Mouse (Mus musculus): Measurements from ENCODE around the gene Cd81.

Gene Cd81

DNA sequence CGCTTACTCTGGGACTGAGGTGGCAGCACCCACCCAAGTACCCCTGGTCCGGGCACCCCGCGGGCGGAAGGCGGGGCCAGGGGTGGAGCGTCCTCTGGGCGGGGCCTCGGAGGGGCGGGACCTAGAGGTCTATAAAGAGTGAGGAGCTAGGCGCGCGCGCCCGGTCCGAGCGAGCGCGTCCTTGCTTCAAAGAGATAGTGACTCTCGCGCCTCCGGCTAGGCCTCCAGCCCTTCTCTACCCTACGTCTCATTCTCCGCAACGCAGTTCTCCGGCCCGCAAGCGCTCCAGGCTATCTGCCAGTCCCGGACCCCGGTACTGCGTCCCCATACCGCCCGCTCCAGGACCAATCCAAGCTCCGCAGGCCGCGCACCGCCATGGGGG is at the start of gene Cd81:
Gene Cd81, plus strand, starts transcription at position 114 of the 382 bp plus-strand sequence.
- peak; percentile 86 for DNase-seq (ENCODE audit: low spot score)

DNA sequence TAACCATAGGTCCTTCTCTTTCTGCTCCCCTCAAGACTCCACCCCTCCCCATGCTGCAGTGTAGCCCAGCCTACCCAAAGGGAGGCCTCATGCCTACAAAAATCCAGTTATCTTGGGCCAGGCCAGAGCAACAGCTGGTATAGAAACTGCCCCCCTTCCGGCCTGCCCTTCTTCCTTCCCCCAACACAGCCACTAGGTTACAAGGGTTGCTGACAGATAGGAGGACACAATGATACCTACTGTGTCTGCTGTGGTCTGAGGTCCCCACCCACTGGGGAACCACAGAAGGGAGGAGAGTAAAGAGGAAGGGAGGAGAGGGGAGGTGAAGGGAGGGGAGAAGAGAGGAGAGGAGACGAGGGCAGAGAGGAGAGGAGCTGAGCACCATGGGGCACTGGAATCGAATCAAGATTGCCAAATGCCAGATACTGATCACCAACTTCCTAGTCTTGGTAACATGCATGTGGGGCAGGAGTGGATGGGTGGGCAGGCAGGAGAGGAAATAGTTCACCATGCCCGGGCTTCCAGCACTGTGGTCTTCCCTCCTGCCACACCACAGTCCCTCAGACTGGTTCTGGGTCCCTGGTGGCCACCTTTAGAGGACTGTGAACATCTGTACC is 47.7 kb upstream of the Cd81 start, which contains the start of gene Tspan32:
Gene Tspan32, plus strand, starts transcription at position 320 of the 617 bp plus-strand sequence.
- no peak for DNase-seq (ENCODE audit: low spot score)

DNA sequence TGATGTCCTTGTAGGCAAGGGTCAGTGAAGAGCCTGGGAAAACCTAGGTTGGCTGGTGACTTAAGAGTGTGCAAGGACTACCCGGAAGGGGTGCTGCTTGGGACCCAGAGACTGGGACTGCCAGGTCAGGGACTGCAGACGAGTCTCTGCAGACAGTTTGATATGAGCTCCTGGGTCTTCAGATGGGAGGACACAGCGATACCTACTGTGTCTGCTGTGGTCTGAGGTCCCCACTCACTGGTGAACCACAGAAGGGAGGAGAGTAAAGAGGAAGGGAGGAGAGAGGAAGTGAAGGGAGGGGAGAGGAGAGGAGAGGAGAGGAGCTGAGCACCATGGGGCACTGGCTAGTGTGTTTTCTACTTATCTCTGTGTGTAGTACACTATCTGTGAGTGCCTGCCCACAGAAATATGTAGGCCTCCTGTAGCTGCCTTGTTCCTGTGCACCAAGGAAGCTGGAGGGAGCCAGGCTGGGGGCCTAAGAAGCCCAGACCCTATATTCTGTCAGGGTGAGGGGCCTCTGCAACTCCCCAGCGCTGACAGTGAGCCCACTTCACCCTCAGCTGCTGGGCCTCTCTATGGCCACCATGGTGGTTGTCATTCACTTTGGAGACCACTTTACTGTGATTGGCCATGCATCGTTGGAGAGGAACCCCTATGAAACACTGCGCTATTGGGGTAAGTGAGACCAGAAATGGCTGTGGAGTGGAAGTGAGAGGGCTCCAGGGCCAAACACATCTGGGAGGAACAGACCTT is 47.0 kb upstream of the Cd81 start:
- DNase-seq (ENCODE audit: low spot score), result no peak

DNA sequence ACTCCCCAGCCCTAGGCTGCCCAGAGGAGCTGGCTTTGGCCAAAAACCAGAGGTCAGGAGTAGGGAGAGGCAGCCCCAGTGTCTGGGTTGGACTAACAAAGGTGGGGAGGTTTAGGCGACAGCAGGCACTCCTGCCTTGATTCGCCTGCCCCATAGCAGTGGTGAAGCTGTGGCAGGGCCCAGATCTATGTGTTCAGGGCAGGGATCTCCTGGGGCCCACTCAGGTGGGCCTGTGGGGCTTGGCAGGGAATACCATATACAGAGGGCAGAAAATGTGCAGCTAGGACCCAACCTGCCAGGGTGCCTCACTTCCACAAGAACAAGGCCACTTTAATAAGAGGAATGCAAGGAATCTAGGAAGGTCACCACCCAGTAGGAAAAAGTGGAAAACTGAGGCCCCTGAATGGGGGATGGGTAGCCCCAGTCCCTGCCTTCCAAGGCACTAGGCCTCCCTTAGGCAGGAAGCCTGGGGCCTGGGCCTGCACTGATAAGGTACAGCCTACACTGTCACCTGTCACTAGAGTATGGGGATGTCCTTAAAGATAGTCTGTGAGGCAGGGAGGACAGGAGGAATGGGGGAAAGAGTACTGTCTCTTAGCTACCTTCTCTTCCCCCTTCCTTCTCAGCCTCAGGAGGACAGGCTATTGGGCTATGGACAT is 46.3 kb upstream of the Cd81 start:
- no peak for DNase-seq (ENCODE audit: low spot score)

DNA sequence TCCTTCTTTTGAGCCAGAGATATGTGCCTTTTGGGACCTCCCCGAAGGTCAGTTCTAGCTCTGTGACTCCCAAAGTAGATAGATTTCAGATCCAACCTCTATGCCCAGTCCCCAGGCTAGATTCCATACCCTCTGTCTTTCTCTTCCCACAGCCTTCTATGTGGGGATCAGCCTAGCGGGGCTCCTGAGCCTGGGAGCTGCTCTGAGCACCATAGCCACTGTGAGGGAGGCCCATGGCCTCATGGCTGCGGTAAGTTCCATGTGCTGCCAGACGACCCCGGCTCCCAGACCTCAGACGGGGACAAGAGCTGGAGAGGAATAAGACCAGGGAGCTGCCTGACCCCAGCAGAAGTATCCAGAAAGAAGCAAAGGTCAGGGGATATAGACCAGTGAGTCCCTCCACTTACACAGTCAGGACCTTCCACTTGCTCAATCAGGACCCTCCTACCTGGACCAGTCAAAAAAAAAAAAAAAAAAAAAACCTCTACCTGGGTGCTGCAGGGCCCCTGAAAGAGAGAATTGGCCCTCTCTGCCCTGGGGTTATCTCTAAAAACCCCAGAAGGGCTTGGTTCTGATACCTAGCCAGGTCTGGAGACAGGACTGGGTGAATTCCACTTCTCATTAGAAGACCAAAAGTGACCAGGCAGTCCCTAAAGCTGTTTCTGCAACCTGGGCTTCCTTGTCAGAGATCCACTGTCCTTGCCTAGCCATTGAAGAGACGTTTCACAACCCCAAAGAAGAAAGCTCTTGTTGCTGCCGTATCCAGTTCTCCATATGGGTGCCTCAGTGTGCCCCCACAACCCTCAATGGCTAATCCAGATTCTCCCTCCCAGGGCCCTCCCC is 45.6 kb upstream of the Cd81 start:
- DNase-seq (ENCODE audit: low spot score), result no peak

DNA sequence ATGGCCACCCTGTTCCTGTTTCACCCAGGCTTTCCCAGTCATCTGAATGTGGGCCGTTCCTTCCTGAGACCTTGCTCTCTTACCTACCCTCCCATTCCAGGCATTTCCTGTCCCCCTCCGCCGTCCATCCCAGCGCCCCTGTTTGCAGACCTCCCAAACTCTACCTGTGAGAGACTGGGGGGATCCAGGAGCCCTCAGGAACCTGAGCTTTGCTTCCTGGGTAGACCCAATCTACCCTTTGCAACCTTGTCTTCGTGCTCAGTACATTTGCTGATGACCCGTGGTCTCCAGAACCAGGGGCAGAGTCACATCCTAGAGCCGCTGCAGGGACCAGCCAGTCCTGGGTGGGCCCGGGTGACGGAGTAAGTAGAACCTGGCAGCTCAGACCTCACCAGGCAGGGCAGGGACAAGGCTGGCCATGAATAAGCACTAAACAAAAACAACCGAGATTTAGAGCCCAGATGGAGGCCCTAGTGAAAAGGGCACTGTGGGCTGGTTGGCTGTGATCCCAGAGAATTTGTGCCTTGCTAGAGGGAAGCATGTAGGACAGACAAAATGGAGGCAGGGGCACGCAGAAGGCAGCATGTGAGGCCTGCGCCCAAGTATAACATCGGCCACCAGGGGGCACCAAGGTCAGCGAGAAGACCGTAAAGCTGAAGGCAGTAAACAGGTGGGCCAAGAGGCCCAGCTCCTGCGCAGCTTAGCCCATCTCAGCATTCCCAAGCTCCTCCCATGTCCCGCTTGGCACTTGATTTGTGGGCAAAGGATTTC is 44.8 kb upstream of the Cd81 start:
- peak; percentile 98 for DNase-seq (ENCODE audit: low spot score)

DNA sequence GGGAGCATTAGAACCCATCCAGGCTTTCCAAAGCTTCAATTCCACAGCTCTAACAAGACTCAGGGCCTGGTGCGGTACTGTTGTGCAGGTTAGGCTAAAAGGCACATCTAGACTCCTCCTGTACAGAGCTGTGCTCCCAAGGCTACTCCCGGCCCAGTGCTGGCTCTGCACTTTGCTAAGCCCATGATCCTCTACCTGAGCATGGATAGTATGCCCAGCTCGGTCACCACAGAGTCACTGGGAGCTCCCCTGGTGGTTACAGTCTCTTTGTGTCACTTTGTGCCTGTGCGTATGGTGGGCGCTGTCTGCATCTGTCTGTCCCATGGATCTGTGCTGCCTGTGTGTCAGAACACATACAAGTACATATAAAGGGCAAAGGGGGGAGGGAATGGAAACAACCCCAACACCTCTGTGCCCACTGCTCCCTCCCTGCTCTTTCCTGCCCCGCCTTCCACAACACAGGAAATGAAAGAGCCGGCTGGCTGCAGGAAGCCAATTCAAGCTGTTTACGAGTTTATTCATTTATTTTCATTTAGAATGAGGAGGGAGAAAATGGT is 44.1 kb upstream of the Cd81 start:
- no peak for DNase-seq (ENCODE audit: low spot score)

DNA sequence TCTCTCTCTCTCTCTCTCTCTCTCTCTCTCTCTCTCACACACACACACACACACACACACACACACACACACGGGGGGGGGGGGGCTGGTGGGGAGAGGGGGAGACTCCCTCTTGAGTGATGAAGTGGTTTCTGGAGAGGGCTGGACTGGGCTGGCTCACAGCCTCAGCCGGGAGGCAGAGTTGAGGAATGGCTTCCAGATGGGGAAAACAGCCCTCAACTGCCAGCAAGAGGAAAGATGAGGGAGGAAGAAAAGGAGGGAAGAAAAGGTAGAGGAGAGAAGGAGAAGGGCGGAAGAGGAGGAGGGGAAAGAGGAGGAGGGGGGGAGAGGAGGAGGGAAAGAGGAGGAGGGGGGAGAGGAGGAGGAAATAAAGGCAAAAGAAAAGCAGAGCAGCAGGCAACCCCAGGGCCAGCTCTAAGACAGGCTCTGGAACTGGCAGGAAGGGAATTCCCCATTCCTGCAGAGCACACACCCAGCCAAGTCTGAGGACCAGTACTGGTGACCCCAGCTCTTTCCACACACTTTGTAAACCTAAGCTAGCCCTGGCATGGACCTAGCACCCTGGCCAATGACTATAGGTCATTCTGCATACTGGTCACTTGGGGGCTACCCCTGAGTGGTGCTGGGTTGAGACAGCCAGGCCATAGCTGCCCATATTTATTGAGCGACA is 43.4 kb upstream of the Cd81 start:
- no peak for DNase-seq (ENCODE audit: low spot score)

DNA sequence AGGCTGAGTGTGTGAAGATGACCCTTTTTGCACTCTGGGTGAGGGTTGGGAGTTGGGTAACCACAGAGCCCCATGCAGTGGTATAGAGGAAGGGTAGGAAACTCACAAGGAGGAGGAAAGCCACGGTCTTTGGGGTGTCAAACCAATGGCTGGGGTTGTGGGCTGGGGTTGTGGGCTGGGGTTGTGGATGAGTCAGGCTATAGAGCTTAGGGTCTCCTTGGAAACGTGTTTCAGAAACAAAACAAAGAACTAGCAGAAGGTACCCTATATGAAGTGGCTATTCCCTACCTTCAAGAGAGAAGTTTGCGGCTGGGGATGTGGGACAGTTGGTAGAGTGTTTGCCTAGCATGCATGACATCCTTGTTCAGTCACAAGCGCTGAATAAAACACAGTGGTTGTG is 42.5 kb upstream of the Cd81 start:
- DNase-seq (ENCODE audit: low spot score), result no peak

DNA sequence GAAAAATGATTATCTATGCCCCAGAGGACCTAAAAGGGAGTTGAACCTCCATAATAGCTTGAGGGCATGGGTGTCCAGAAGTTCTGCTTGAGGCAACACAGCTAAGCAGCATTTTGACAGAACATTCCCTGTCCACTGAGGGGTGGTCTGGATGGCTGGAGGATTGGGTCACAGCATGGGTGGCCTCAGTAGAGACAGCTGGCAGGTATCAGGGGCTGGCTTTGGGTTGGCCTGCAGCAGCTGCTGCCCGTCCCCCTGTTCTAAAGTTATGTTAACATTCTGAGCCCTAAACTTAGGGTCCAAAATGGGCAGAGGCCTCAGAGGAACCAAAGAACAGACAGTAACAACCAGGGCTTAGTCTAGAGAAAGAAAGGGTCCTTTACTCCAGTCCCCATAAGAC is 41.3 kb upstream of the Cd81 start:
- DNase-seq (ENCODE audit: low spot score), result no peak

DNA sequence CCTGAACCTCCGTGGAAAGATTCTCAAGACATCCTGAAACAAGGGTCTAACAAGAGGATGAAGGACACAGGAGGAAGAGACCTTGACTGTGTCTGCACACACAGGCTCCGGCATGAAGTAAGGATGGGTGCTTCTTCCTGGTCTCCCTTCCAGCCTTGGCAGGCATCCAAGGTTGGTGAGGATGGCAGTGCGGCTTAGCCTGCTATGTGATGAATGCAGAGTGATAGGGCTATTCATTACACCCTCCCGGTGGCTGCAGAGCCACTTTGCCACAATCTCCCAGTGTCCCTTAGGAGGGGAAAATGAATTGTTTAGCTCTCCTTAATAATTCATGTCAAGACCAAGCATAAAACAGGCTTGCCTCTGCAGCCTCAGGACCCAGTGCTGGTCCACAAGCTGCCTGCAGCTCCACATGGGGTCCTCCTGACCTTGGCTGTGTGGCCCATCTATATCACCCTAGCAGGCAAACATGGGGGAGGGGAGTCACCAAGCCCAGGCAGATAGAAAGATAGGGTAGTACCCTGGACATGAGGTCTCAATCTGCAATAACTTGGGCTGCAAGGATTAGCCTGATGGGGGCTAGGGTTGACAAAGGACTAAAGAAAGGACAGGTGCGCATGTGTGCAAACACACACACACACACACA is 40.2 kb upstream of the Cd81 start:
- no peak for DNase-seq (ENCODE audit: low spot score)

DNA sequence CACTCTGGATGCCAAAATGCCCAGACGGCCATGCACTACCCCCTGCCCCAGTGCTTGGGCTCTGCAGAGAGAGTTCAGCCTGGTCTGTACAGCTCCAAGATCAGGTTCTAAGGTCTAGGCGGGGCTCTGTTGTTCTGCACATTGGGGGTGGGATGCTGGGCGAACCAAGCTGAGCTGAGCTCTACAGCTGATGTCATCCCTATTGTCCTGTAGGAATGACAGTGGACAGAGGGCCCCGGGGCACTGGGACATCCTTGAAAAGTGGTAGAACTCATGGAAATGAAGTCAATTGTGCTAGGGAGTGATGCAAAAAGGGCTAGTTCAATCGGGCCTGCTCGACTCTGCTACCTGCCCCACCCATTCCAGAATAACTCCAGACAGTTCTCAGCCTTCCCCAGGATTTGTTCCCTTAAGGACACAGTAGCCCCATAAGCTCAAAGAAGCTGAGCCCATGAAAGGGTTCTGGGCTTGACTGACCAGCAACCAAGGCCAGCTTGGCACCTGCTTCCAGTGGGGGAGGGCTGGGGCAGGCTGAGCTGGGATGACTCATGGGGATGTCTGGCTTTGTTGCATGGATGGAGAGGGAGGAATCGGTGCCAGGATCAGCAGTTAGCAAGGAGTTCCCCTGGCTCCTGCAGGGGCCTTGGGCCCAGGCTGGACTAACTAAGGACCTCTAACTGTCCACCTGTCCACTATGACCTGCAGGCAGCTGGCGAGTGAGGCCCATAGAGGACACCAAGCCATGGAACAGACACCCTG is 38.9 kb upstream of the Cd81 start:
- peak; percentile 73 for DNase-seq (ENCODE audit: low spot score)

DNA sequence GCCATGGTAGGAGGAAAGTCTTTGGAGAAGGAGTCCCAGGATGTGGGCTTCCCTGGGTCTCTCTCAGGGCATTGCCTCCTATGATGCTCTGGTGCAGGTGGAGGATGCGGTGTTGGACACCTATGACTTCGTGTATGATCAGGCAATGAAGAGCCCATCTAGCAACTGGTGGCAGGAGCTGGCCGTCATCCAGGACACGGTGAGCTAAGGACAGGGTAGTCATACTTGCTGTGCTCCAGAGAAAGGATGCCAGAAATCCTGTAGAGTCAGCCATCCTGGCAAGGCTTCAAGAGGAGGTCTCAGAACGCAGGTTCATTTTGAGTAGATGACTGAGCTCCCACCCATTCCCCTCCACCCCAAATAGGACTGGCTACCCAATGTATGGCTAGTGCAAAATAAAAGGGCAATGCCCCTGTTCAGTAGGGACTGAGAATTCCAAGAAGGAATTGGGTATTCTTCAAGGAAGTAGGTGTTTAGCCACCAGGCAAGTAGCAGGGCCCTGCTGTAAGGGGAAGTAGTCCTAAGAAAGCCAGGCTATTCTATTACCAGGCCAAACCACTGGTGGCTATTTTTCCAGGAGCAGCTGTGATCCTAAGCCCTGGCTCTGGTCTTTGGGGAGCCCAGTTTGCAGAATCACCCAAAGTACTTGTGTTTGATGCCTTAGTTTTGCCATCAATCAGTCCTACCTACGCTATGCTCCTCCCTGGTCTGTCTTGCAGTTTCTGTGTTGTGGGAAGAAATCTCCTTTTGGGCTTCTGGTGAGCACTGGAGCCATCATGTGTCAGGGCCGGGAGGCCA is 37.5 kb upstream of the Cd81 start:
- no peak for DNase-seq (ENCODE audit: low spot score)

DNA sequence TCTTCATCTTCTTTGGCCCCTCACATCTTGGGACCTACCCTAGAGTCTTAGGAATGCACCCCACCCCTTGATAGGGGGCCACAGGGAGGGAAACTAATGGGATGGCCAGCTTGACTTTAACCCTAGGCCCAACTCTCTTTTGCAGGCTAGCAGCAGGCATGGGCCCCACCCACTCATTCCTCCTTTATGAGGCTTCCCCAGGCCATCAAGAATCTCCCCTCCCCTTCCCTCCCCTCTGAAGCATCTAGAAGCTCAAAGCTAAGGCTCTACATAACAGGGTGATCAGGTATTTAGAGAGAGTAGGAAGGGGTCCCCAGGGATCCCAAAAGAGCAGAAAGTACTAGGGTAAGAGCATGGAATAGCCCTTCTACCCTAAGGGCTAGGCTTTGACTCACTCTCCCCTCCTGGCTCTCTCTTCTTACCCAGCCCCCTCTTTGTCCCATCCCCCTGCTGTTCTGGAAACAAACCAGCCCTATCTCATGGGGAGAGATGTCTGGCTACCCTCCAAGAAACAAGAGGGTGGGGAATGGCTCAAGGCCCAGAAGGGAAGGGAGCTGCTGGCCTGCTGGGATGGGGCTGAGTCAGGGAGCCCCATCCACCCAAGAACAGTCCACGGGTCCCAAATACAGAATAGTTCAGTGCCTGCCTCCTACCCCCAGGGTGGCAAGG is 36.6 kb upstream of the Cd81 start:
- peak; percentile 79 for DNase-seq (ENCODE audit: low spot score)

DNA sequence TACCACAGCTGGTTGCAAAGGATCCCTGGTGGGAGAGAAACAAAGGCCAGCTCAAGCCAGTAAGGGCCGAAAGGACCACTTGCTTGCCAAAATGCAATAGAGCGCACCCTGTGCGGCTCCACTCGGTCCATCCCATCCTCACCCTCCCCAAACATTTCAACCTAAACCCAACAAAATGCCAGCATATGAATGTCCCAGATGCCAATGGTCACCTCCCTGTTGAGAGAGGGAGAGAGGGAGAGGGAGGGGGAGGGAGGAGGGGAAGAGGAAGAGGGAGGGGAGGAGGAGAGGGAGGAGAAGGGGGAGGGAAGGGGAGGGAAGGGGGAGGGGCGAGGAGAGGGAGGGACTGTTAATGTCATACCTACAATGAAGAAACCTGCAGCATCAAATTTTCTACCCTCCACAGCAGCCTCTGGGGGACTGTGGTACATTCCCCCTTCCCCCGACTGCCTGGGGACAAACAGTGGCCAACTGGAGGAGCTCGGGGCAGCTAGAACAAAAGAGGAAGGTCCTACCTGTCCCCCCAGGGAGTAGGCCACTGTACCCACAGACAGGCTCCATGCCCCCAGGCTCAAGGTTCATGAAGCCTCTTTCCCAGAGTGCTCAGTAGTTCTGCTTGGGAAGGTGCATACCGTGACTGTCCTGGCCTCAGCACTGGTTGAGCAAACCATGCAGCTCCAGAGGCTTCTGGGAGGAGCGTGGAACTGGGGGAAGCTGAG is 36.0 kb upstream of the Cd81 start:
- DNase-seq (ENCODE audit: low spot score), result no peak

DNA sequence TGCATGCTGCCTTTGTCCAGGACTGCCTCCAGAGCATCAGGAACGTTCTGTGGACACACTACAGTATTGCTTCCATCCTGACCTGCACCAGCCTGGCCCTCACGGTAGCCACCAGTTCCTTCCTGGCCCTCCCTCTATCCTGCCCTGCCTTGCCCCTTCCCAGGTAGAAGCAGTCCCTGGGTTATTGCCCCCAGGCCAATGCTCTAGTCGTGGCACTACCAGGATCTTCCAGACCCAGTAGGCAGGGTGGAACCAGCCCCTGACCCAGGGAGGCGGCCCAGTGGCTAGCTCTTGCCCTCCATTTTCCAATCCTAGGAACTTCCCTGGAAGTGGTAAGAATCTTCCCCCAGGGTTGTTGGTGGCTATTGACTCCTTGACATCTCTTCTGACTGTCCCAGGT is 35.4 kb upstream of the Cd81 start:
- DNase-seq (ENCODE audit: low spot score), result no peak

DNA sequence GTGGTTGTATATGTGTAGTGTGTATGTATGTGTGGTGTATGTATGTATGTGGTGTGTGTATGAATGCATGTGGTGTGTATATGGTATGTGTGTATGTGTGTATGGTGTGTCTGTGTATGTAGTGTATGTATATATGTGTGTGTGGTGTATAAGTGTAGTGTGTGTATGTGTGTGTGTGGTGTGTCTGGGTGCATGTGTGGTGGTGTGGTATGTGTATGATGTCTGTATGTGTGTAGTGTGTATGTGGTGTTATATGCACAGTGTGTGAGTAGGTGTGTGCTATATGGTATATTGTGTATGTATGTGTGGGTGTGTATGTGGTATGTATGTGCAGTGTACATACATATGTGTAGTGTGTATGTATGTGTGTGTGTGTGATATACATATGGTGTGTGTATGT is 32.5 kb upstream of the Cd81 start:
- DNase-seq (ENCODE audit: low spot score), result no peak
